Mouse (Mus musculus) ZHBTc4 (cell line): ENCODE results near the gene Mcmbp.
"Not testable (repeated sequence)": the region's sequence is repeated elsewhere in the genome, so short reads cannot be mapped to it uniquely, and the experiment has no call there.

Experiments used
- DNase-seq: peaks from one replicate; pipeline ENCODE4 v3.0.0-alpha.2; 2011; ENCODE audit warnings: low read depth, low spot score

Gene Mcmbp

DNA sequence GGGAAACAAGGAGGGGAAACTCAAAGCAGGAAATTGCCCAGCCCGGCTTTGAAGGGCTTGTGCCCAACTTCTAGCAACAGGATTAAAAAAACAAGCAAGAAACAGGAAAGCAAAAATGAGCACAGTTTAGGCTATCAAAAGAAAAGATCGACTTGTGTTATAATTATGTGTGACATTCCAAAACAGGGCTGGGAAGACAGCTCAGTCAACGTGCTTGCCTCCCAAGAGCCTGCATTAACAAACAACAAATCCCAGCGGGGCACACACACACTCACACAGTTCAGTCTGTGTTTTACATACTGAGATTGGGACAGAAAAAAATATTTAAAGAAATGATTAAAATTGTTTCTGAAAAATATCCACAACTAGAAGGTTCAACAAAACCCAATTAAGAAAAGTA lies 22.3 kb downstream of the Mcmbp start:
- DNase-seq, result no peak

DNA sequence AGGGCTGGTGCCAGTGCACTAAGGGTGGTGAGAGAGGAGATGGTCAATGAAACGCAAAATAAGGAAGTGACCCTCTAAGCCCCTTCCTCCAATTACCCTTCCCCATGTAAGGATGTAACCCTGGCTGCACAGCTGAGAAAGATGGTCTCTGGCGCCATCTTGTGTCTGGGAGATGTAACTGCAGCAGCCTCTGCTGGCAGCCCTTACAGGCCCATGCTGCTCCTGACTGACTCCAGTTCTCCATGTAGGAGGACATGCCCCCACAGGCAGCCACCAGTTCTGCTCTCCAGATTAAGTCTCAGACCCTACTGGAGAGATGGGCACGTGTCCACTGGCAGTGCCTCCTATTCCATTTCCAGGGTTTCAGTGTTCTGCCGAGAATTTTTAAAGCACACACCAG lies 34.6 kb downstream of the Mcmbp start:
- peak; percentile 82 for DNase-seq

DNA sequence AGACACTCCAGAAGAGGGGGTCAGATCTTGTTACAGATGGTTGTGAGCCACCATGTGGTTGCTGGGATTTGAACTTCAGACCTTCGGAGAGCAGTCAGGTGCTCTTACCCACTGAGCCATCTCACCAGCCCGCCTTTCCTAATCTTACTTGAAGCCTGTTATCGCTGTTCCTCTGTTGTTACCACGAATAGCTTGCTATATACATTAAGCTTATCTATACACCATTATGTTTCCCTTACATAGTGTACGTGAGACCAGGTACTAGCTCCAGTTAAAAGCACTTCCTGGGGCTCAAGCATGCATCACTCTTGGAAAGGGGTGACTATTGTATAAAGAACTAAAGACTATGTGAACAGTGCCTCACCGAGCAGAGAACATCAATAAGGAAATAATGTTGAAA lies 40.3 kb downstream of the Mcmbp start:
- not testable (repeated sequence) for DNase-seq

DNA sequence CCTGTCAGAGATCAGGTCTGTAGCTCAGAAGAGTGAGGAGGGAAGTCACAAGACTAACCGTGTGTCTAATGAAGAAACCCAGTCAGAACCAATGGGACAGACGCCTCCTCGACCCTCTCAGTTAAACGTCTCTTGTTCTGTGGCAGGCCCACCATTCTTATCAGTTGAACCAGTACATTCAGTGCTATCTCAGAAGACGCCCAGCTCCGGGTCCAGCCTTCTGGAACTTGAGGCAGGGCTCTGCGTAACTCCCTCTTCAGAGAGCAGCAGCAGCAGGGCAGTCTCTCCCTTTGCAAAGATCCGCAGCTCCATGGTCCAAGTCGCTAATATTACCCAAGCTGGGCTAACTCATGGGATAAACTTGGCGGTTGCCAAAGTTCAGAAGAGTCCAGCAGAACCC lies 45.4 kb downstream of the Mcmbp start:
- no peak for DNase-seq

DNA sequence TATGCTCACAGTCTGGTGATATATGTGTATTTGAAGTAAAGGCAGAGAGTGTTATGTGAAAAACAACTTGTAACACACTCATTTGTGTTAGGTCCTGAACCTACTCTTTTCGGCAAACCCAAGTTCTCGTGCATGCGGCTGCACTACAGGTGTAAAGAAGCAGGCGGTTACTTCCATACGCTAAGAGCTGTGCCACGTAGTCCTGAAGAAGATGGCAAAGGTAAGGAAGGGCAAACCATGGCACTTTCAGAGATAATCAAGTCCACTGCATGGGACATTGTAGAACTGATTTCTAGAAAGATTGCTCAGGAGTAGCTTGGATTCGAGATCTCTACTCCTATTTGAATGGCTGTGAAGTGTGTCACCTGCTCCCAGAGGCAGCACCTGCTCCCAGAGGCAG lies 48.1 kb downstream of the Mcmbp start:
- DNase-seq, result no peak

DNA sequence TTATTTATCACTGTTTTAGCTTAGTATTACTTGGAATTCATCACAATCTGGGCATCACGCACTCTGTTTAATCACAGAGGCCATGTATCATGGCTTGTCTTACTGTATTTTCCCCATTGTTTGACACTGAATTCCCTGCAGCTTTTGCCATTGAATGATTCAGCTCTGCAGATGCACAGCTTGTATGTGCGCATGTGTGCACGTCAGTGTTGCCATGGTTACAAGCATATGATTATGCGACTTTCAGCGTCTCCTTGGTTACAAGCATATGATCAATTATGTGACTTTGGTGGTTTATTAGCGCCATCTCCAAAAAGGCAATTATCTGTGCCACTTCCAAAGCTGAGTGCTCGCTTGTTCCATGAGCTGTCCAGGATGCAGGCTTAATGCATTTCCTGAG lies 49.5 kb downstream of the Mcmbp start:
- DNase-seq, result no peak

DNA sequence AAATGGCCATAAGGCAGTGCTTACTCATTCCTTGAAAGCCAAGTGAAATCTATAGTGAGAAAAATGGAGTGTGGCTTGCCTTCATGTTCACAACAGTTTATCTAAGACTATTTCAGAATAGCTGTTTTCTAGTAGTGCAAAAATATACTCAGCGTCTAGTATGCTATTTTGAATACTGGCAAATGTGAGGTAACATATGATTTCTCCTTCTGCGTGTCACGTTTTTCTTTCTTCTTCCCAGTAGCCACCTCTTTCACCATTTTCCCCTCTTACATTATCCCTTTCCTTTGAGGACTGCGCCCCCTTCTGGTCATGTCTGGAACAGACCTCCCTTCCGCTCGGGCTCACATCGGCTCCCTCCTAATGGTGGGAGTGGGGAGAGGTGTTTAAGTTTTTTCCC lies 50.2 kb downstream of the Mcmbp start:
- peak; percentile 62 for DNase-seq

DNA sequence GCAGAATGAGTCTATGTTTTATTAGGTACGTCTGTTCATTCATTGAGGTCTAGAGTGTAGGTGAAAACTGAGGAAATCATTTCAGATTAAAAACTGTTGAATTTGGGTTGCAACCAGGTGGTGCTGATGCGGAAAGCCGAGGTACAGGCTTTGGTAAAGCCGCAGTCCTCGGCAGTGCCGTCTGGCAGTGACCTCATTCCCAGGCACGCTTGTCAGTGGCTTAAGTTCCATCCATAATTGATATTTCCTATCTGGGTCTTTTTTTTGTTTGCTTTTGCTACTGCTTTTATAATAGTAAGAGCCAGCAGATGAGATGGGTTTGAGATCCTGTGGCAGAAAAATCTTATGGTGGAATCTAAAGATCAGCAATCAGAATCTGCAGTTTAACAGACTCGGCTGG lies 50.9 kb downstream of the Mcmbp start:
- no peak for DNase-seq

DNA sequence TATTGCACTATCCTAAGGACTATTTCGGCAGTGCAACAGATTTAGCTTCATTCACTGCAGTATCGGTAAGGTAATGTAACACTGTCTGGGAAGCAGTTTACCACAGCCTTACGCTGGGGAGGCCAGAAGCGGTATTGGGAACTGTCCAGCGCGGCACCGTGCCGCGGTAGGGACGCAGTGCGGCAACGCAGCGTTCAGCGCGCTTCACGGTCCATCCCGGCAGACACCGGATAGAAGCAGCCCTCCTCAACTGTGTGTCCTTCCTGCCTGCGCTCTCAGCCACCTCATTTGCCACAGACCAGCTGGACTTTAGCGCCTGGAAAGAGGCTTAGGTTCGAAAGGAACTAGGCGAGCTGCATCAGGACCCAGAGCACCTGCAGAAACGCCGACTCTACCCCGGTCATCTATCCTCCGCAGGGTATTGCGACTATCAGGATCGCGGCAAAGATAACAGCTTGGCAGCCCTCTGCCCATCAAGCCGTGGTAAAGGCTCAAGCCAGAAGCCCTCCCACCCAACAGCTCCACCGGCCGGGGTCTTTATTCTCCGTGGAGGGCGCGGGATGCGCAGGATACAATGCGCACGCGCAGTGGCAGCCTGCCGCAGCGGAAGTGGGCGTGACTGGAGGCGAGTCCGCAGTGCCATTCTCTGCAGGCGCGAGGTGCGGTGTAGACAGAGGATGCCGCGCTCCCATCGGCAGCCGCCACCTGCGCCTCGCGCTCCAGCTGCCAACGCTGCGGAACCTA lies 52.3 kb downstream of the Mcmbp start:
- DNase-seq, result peak; percentile 69

DNA sequence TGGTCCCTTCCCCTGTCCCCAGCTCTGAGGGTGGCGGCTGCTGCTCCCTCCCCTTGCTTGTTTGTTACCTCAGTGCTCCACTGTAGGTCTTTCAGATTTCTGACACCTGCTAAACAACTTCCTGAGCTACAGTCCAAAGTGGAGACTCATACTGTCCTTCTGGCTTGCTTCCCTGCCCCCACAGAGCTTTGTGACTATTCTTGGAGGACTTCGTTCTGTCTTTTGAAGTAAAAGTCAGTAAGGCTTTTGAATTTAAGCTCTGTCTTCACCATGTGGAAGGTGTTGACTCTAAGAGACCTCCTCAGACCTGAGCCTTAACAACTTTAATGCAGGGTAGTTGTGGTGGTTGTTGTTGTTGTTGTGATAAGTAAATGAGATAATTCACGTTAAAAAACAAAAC lies 61.7 kb downstream of the Mcmbp start:
- no peak for DNase-seq

DNA sequence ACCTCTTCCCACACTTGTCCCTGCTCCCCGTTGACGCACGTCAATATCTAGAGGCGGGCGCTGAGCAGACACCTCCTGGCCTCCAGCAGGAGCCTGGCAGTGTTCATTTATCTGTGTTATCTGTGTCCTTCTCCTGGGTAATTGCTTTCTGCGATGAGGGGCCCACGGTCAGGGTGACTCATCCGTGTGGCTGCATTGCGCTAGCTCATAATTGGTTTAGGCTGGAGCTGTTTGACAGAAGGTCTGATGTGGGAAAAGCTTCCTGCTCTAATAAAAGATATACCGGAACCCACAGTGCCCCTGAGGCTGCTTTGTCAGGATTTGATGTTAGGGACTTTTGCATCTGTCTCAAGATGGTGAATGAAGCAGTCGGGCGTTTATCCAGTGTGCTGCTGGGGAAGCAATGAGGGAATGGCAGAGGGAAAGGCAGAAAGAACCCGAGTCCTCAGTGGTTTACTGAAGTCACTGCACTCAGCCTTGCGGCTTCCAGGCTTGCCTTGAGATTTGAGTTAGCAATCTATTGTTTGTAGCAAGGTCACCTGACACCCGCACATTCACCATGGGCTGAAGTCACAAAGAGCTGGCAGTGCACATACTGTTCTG lies 67.8 kb downstream of the Mcmbp start:
- peak; percentile 69 for DNase-seq

DNA sequence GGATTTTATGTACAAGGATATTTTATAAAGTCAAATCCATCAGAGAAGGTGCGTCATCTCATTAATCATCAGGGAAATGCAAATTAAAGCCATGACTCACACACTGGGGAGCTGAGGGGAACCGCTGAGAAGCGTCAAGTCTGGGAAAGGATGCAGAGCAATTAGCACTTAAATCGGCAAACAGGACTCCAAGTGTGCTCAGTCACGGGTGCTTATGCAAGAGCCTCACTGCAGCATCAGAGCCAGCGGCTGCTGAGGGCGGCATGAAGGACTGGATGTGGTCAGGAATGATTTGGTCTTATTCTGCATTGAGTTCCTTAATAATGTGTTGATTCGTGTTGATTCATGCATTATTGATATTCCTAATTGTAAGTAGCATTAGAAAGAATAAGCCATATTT lies 68.3 kb downstream of the Mcmbp start:
- DNase-seq, result peak; percentile 54

DNA sequence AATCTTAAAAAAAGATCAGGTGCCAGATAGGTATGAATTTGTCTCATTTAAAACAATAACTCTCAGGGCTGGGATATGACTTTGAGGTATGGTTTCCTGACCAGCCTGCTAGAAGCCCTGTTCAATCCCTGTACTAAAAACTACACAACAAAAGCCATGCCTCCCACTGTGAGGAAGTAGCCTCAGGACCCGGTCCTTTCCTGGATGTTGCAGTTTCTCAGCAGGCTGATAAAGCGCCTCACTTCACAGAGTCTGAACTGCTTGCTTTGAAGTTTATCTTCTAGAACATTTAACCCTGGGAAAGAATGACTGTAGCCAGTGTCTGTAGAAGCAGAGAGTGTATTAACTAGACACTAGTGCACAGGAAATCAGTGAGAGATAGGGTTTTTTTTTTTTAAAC lies 71.5 kb downstream of the Mcmbp start:
- peak; percentile 45 for DNase-seq

DNA sequence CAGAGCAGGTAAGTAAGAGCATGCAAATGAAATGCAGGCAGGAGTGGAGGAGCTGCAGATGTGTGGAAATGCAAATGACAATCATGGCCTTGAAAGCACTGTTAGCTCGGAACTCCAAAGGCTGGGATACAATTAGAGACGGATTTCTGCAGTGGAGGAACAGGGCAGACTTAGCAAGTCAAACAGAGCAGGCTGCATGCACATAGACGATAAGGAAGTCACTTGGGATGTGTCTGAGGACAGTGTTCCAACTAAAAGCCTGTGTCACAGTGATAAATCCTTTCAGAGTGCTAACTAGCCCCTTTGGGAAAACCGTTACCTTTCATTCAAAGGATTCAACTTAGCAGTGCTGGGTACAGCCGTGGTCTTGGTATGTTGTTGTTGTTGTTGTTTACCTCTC lies 72.5 kb downstream of the Mcmbp start:
- DNase-seq, result no peak

DNA sequence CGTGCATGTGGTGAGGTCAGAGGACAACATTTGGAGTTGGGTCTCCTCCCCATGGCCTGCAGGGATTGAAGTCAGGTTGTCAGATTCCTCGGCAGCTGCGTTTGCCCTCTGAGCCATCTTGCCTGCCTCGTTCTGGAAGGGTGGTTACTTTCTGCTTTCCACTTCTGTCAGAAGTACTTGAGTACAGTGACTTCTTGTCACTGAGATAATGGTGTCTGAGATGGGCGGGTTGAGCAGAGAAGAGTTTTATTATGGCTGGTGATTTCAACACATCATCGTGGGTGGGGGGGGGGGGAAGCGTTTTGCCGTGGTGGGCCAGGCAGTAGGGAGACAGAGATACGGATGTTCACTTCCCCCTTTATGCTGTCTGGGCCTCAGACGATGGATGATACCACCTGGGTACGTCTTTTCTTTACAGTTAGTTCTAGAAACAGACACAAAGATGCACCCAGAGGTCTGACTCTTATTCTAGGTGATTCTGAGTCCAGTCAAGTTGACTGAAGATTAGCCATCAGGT lies 75.4 kb downstream of the Mcmbp start:
- no peak for DNase-seq

DNA sequence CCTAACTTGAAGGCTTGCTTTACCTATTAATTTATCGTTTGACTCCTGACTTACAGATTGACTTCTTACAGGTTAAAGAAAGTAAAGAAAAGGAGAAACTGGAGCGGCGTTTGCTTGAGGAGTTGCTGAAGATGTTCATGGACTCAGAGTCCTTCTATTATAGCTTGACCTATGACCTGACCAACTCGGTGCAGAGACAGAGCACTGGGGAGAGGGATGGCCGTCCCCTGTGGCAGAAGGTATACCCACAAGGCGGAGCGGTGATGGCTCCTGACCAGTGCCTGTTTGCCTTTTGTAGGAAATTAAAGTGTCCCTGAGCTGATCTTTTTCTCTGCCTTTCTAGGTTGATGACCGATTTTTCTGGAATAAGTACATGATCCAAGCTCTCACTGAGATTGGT lies 76.4 kb downstream of the Mcmbp start:
- DNase-seq, result no peak

DNA sequence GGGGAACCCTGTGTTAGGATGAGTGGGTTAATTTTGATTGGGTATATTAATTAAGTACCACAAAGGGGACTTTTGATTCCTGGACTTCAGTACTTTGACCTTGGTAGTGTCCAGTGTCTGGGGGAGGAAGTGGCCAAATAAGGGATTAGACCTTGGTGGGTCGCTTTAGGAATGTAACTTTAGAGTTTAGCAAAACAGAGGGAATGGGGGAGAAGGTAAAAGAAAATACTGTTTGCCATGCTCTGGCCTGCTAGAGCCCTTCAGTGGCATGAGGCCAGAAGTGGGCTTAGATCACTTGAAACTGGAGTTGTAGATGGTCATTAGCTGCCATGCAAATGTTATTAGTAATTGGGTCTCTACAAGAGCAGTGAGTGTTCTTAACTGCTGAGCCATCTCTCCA lies 83.3 kb downstream of the Mcmbp start:
- DNase-seq, result no peak
